Mouse (Mus musculus) adrenal gland, adult 18-20 months (tissue): ENCODE results near the gene Gpx4. TPM values are rescaled to one million over a fixed set of nuclear protein-coding genes. Genes with fewer than 3 reads are reported as not detected.

Experiments used
- DNase-seq, 2 experiments: peaks; one replicate each; pipeline ENCODE4 v3.0.0; 2021 to 2022; ENCODE audit warnings: low spot score in 2 of 2
- total RNA-seq, 2 experiments: library from RNA; stranded (reverse); gene quantifications; 1 replicate in 1 of 2; 2 replicates in 1 of 2; pipeline ENCODE4 v1.2.3; 2021

Gpx4 gene
- total RNA-seq, 2 experiments from 2014 or later = 1,091 to 1,886 TPM

- peak; percentile 85 to 92 for DNase-seq
Measured at GRCm38 (mm10) chr10:80102216-80102915, 55.4 kb downstream of the Gpx4 start.

GRCm38 (mm10) chr10:80103032-80103431, 56.1 kb downstream of the Gpx4 start:
- DNase-seq = no peak

GRCm38 (mm10) chr10:80104181-80104580, 57.2 kb downstream of the Gpx4 start:
- DNase-seq = no peak

- DNase-seq = no peak
Measured at GRCm38 (mm10) chr10:80105460-80105859, 58.5 kb downstream of the Gpx4 start, which contains the start of gene Sbno2. Sbno2 (minus strand) TSS chr10:80105571.

- no peak for DNase-seq
Measured at GRCm38 (mm10) chr10:80105926-80106325, 59.0 kb downstream of the Gpx4 start.

Other genes starting within 250 kb of the Gpx4 start
- under 1 TPM; 0.60 to 0.74 TPM for gene Misp, start 226.2 kb upstream of the Gpx4 start, total RNA-seq
- gene Ptbp1, start 192.7 kb upstream of the Gpx4 start, total RNA-seq = 100 to 1,000 TPM; 301 to 357 TPM
- gene Prtn3, start 172.7 kb upstream of the Gpx4 start, total RNA-seq = 1 to 10 TPM in 1 of 2 experiments, not detected in 1; 1.1 TPM
- gene Plppr3, start 172.5 kb upstream of the Gpx4 start, total RNA-seq = 1 to 10 TPM; 1.4 to 2.8 TPM
- not detected for gene Elane, start 160.9 kb upstream of the Gpx4 start, total RNA-seq
- gene Cfd, start 156.3 kb upstream of the Gpx4 start, total RNA-seq = 1,000 to 10,000 TPM; 1,757 to 2,495 TPM
- 10 to 100 TPM; 32.7 to 40.7 TPM for gene Med16, start 138.2 kb upstream of the Gpx4 start, total RNA-seq
- not detected for gene Gm26602, start 136.3 kb upstream of the Gpx4 start, total RNA-seq
- 1 to 10 TPM; 1.0 to 2.2 TPM for gene Kiss1r, start 130.2 kb upstream of the Gpx4 start, total RNA-seq
- 100 to 1,000 TPM in 1 of 2 experiments, 10 to 100 TPM in 1; 92.0 to 107 TPM for gene R3hdm4, start 126.0 kb upstream of the Gpx4 start, total RNA-seq
- 1 to 10 TPM; 3.6 to 4.3 TPM for gene Arid3a, start 120.1 kb upstream of the Gpx4 start, total RNA-seq
- gene Wdr18, start 87.0 kb upstream of the Gpx4 start, total RNA-seq = 10 to 100 TPM; 37.2 to 40.1 TPM
- under 1 TPM in 1 of 2 experiments, not detected in 1; 0.19 TPM for gene Grin3b, start 76.5 kb upstream of the Gpx4 start, total RNA-seq
- gene Tmem259, start 62.8 kb upstream of the Gpx4 start, total RNA-seq = 100 to 1,000 TPM; 140 to 144 TPM
- 10 to 100 TPM; 28.5 to 49.0 TPM for gene Cnn2, start 58.6 kb upstream of the Gpx4 start, total RNA-seq
- 10 to 100 TPM; 20.6 to 22.3 TPM for gene Abca7, start 50.7 kb upstream of the Gpx4 start, total RNA-seq
- gene Arhgap45, start 30.5 kb upstream of the Gpx4 start, total RNA-seq = 1 to 10 TPM; 5.5 to 7.3 TPM
- 10 to 100 TPM; 86.3 to 94.3 TPM for gene Polr2e, start 7.4 kb upstream of the Gpx4 start, total RNA-seq
- gene Sbno2, start 58.4 kb downstream of the Gpx4 start, total RNA-seq = 10 to 100 TPM; 31.0 to 41.4 TPM
- 100 to 1,000 TPM; 154 to 158 TPM for gene Stk11, start 68.6 kb downstream of the Gpx4 start, total RNA-seq
- 1,000 to 10,000 TPM in 1 of 2 experiments, 100 to 1,000 TPM in 1; 593 to 1,133 TPM for gene Atp5d, start 91.5 kb downstream of the Gpx4 start, total RNA-seq
- gene Cbarp, start 93.7 kb downstream of the Gpx4 start, total RNA-seq = 100 to 1,000 TPM; 129 to 266 TPM
- gene Midn, start 101.1 kb downstream of the Gpx4 start, total RNA-seq = 10 to 100 TPM; 64.8 to 82.0 TPM
- 10 to 100 TPM; 34.7 to 46.3 TPM for gene Cirbp, start 118.8 kb downstream of the Gpx4 start, total RNA-seq
- gene 1600002K03Rik, start 125.8 kb downstream of the Gpx4 start, total RNA-seq = 10 to 100 TPM; 14.7 to 16.6 TPM
- gene Efna2, start 132.3 kb downstream of the Gpx4 start, total RNA-seq = 1 to 10 TPM; 1.3 to 2.1 TPM
- 10 to 100 TPM; 17.4 to 18.4 TPM for gene Mum1, start 179.3 kb downstream of the Gpx4 start, total RNA-seq
- gene Ndufs7, start 202.0 kb downstream of the Gpx4 start, total RNA-seq = 100 to 1,000 TPM; 294 to 370 TPM
- 100 to 1,000 TPM; 146 to 236 TPM for gene Gamt, start 213.8 kb downstream of the Gpx4 start, total RNA-seq
- 100 to 1,000 TPM in 1 of 2 experiments, 10 to 100 TPM in 1; 90.2 to 100 TPM for gene Dazap1, start 214.3 kb downstream of the Gpx4 start, total RNA-seq
- gene Rps15, start 245.3 kb downstream of the Gpx4 start, total RNA-seq = 1,000 to 10,000 TPM; 1,162 to 1,195 TPM
- 1 to 10 TPM; 1.8 to 2.0 TPM for gene Apc2, start 248.8 kb downstream of the Gpx4 start, total RNA-seq